Mouse (Mus musculus): ENCODE data around the gene Hddc2. TPM values are rescaled to one million over a fixed set of nuclear protein-coding genes. Genes with fewer than 3 reads are reported as not detected.
"Not testable (repeated sequence)": the region's sequence is repeated elsewhere in the genome, so short reads cannot be mapped to it uniquely, and the experiment has no call there.

The Hddc2 gene
- polyA plus RNA-seq, 1 experiment = not detected

DNA sequence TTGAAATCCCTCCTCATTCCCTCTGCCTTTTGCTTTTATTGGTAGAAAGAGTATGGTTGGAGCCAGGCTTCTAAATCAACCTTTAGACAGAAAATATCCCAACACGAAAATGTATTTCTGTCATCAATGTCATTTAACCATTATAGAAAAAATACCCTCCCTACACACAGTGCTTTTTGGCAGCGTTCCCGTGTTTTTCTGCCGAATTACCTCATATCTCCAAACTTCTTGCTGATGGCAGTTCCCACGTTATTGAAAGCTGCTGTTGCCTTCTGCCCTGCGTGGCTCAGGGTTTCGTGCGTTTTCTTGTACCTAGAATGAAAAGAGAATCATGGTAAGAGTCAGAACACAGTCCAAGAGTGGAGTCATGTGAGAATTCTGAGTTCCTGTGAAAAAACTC is 33.2 kb downstream of the Hddc2 start:
- H3K27ac ChIP-seq (ENCODE audit: insufficient read depth, low read depth, low read length) = no peak overlapping the region
- H3K4me1 ChIP-seq (ENCODE audit: control insufficient read depth, insufficient read depth, low read length) = no peaks in the 10 kb centered on the region
- 83% methylated on average over 8 of the region's 8 CpGs for WGBS
- TF ChIP-seq CTCF (IDR thresholded peaks at IDR 0.05; ENCODE audit: insufficient read depth, low read depth, low read length) (no peak), POLR2A (IDR thresholded peaks at IDR 0.05; ENCODE audit: insufficient read depth, low read depth, low read length) (no peak)
- no peak overlapping the region for H3K4me3 ChIP-seq (ENCODE audit: insufficient read depth, low read depth, low read length)

DNA sequence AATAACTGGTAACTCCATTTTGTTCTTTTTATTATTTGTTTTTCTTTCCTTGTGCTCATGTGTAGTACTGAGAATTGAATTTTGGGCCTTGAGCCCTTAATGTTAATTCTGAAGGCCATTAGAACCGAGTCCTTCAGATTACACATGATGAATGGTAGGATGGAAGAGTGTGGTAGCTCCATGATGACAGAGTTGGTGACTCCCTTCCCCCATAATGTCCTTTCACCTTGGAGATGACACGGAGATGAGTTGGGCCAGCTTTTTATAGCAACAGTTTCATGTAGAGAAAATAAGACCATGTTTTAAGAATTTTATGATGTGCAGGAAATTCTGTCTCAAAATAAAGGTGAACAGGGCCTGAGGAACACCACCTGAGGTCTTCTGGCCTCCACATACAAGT is 37.9 kb downstream of the Hddc2 start:
- 93% methylated on average over 2 of the region's 2 CpGs for WGBS
- Histone ChIP-seq H3K4me3 (ENCODE audit: insufficient read depth, low read depth, low read length) (no peak overlapping the region), H3K27ac (ENCODE audit: insufficient read depth, low read depth, low read length) (no peak overlapping the region), H3K4me1 (ENCODE audit: control insufficient read depth, insufficient read depth, low read length) (no peaks in the 10 kb centered on the region)
- no peak for TF ChIP-seq POLR2A (IDR thresholded peaks at IDR 0.05; ENCODE audit: insufficient read depth, low read depth, low read length)
- no peak for TF ChIP-seq CTCF (IDR thresholded peaks at IDR 0.05; ENCODE audit: insufficient read depth, low read depth, low read length)

- Histone ChIP-seq H3K4me3 (ENCODE audit: insufficient read depth, low read depth, low read length) (no peak overlapping the region), H3K27ac (ENCODE audit: insufficient read depth, low read depth, low read length) (no peak overlapping the region), H3K4me1 (ENCODE audit: control insufficient read depth, insufficient read depth, low read length) (no peaks in the 10 kb centered on the region)
- 79% methylated on average over 1 of the region's 1 CpGs for WGBS
- no peak for TF ChIP-seq POLR2A (IDR thresholded peaks at IDR 0.05; ENCODE audit: insufficient read depth, low read depth, low read length)
- TF ChIP-seq CTCF (IDR thresholded peaks at IDR 0.05; ENCODE audit: insufficient read depth, low read depth, low read length) = no peak
Measured at GRCm38 (mm10) chr10:31352845-31353427, 39.8 kb downstream of the Hddc2 start.

- Histone ChIP-seq H3K4me3 (ENCODE audit: insufficient read depth, low read depth, low read length) (no peak overlapping the region), H3K27ac (ENCODE audit: insufficient read depth, low read depth, low read length) (no peak overlapping the region), H3K4me1 (ENCODE audit: control insufficient read depth, insufficient read depth, low read length) (no peaks in the 10 kb centered on the region)
- WGBS = 96% methylated on average over 2 of the region's 2 CpGs
- TF ChIP-seq POLR2A (IDR thresholded peaks at IDR 0.05; ENCODE audit: insufficient read depth, low read depth, low read length) (no peak), CTCF (IDR thresholded peaks at IDR 0.05; ENCODE audit: insufficient read depth, low read depth, low read length) (no peak)
Measured at GRCm38 (mm10) chr10:31354141-31354540, 41.0 kb downstream of the Hddc2 start.

DNA sequence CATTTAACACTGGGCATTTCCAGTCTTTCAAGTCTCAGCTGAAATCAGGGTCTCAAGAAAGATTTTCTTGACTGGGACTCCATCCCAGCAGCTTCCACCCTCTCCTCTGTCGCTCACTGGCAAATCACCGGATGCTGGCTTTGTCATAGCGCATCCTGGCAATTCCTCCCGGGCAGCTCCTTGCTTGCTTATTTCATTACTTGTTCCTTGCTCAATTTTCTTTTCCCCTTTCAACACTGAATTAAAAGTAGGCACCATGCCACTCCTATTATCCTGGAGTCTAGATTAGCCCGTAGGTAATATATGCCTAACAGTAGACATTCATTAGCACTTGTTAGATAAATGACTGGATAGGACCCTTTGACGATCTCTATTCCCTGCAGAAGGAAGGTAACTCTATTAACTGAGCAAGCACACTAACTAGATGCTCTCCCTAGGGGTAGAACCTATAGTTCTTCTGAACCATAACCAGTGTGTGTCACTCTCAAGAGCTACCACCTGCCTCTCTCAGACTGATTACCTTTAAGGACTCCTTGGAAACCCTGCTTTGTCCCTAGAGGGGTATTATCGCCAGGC is 41.8 kb downstream of the Hddc2 start:
- H3K27ac ChIP-seq (ENCODE audit: insufficient read depth, low read depth, low read length) = no peak overlapping the region
- WGBS = 41% methylated on average over 7 of the region's 7 CpGs
- no peak overlapping the region for H3K4me3 ChIP-seq (ENCODE audit: insufficient read depth, low read depth, low read length)
- H3K4me1 ChIP-seq (ENCODE audit: control insufficient read depth, insufficient read depth, low read length) = no peaks in the 10 kb centered on the region
- no peak for TF ChIP-seq CTCF (IDR thresholded peaks at IDR 0.05; ENCODE audit: insufficient read depth, low read depth, low read length)
- no peak for TF ChIP-seq POLR2A (IDR thresholded peaks at IDR 0.05; ENCODE audit: insufficient read depth, low read depth, low read length)

GRCm38 (mm10) chr10:31359749-31360148 is 46.6 kb downstream of the Hddc2 start:
- TF ChIP-seq POLR2A (IDR thresholded peaks at IDR 0.05; ENCODE audit: insufficient read depth, low read depth, low read length) = no peak
- no peak for TF ChIP-seq CTCF (IDR thresholded peaks at IDR 0.05; ENCODE audit: insufficient read depth, low read depth, low read length)
- Histone ChIP-seq H3K4me3 (ENCODE audit: insufficient read depth, low read depth, low read length) (no peak overlapping the region), H3K27ac (ENCODE audit: insufficient read depth, low read depth, low read length) (no peak overlapping the region), H3K4me1 (ENCODE audit: control insufficient read depth, insufficient read depth, low read length) (no peaks in the 10 kb centered on the region)
- WGBS = 79% methylated on average over 4 of the region's 4 CpGs

- not testable (repeated sequence) for H3K27ac ChIP-seq (ENCODE audit: insufficient read depth, low read depth, low read length); H3K4me3 ChIP-seq (ENCODE audit: insufficient read depth, low read depth, low read length); H3K4me1 ChIP-seq (ENCODE audit: control insufficient read depth, insufficient read depth, low read length)
- WGBS = 15% methylated on average over 4 of the region's 5 CpGs
Measured at GRCm38 (mm10) chr10:31370200-31370599, 57.0 kb downstream of the Hddc2 start.

Other genes with a start within 250 kb of the Hddc2 start
- not detected in 2 replicates for gene Tpd52l1, start 132.6 kb downstream of the Hddc2 start, polyA plus RNA-seq (2012; ENCODE audit: insufficient read depth, insufficient read length, low replicate concordance, missing spikeins)